Mouse (Mus musculus) c-Kit-positive CD71-positive TER-119-negative erythroid progenitor cells, embryonic 14.5 days (primary cell): ENCODE measurements at regions not wholly inside any gene's neighbourhood (a gene's known extent, or its start where the extent isn't known, plus 50 kb on each side); places are given as distances from the start of the nearest gene placed in this dataset.

Source experiments
- DNase-seq: peaks from one replicate; pipeline ENCODE4 v3.0.0-alpha.2; 2013; ENCODE audit warnings: low read depth

- no peak for DNase-seq
Measured at GRCm38 (mm10) chr12:26631111-26631794, 162.2 kb downstream of the Cmpk2 start.

GRCm38 (mm10) chr12:26621135-26621932 is 152.3 kb downstream of the Cmpk2 start:
- DNase-seq = no peak

- no peak for DNase-seq
Measured at GRCm38 (mm10) chr12:26620501-26621134, 151.6 kb downstream of the Cmpk2 start.

- no peak for DNase-seq
Measured at GRCm38 (mm10) chr12:26617969-26618368, 149.0 kb downstream of the Cmpk2 start.

- DNase-seq = no peak
Measured at GRCm38 (mm10) chr12:26613086-26613705, 144.2 kb downstream of the Cmpk2 start.

DNA sequence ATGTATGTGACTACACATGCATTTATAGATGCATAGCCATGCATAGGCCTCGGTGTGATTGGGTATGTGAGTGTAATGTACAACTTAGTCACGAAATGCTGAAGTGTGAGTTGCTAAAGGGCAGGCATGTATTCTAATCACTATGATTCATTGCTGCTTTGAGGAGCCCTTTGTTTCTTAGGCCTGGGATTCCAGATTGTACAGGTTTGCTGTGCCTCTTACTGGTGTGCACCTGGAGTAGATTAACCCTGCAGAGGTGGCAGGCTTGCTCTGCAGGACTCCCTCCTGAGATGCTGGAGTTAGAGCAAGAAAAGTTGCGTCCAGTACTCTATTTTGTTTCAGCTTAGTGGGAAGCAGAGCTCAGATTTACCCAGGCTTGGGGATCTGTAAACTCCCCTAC is 141.1 kb downstream of the Cmpk2 start:
- no peak for DNase-seq

DNA sequence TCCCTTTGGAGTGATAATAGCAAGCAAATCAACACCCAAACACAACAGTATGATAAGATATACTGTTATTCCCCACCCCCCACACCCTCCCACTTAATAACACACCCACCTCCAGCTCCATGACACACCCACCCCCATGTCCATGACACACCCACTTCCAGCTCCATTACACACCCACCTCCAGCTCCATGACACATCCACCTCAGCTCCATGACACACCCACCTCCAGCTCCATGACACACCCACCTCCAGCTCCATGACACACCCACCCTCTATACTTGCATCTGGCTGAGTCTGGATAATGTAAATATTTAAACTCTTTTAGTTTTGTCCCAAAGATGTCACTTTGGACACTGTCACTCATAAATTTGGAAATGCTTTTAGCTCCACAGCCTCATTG is 129.5 kb downstream of the Cmpk2 start:
- no peak for DNase-seq

DNA sequence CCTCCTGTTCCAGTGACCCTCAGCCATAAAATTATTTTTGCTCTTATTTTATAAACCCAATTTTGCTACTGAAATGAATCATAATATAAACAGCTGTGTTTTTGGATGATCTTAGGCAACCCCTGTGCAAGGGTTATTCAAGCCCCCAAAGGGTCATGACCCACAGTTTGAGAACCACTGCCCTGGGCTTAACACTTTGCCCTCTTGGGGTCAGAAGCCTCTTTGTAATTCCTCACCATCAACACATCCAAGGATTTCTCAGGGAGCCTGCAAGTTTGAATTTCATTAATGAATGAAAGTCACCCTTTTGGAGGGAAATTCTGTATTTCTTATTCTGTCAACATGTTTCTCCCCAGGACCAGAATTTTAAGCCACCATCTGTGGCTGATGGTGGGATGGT is 123.1 kb downstream of the Cmpk2 start:
- DNase-seq = no peak

GRCm38 (mm10) chr12:26589091-26589490 is 120.1 kb downstream of the Cmpk2 start:
- no peak for DNase-seq

DNA sequence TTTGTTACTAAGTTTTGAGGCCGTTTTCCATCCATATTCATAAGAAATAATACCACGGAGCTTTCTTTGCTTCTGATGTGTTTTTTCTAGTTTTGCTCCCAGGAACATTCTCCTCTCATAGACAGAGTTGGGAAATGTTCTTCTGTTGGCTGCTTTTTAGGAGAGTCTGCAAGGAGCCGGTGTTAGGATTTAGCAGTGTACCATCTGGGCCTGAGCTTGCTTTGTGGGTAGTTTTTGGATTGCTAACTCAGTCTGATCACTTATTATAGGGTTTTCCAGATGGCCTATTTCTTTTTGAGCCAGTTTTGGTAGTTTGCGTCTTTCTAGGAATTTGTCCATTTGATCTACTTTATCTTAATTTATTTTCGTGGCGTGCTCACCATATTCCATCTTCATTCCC is 108.4 kb downstream of the Cmpk2 start:
- no peak for DNase-seq

DNA sequence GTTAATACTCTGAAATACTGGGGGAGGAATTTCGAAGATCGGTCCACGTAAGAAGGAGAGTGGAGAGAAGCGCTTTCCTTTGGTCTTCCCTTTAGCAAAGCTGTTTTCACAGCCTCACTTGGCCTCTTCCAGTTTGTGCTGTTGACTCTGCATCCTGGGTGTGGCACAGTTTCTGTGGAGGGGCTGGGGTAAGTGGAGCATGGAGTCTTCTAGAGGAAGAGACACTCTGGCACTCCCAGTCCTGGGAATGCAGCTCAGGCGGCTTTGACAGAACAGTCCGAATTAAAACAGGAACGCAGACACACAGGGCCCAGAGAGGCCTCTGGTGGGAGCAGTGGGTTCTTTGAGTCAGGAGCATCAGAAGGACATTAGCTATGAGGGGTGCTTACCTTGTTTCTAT is 102.6 kb downstream of the Cmpk2 start:
- DNase-seq = no peak

DNA sequence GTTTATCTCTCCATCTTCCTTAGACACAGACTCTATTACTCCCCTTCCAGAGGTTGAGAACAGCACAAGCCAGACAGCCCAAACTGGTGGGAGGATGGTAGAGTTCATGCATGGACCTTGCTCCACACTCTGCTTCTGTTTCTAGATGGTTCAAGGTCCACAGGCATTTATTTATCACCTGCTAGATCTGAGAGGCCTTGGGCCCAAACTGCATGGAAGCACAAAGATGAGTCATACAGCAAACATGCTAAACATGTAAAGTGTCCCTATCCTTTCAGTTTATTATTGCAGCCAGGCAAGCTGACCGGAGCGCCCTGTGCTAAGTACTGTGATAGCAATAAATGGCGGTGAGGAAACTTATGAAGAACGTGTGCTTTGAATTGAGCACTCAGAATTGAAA is 98.4 kb downstream of the Cmpk2 start:
- DNase-seq = no peak

- DNase-seq = no peak
Measured at GRCm38 (mm10) chr12:26562858-26563257, 93.9 kb downstream of the Cmpk2 start.

- no peak for DNase-seq
Measured at GRCm38 (mm10) chr12:26559560-26559959, 90.6 kb downstream of the Cmpk2 start.

- DNase-seq = no peak
Measured at GRCm38 (mm10) chr12:26557411-26557810, 88.4 kb downstream of the Cmpk2 start.

- no peak for DNase-seq
Measured at GRCm38 (mm10) chr12:26551168-26551926, 82.3 kb downstream of the Cmpk2 start.

- DNase-seq = no peak
Measured at GRCm38 (mm10) chr12:26547466-26547865, 78.5 kb downstream of the Cmpk2 start.

- DNase-seq = no peak
Measured at GRCm38 (mm10) chr12:26546361-26546760, 77.4 kb downstream of the Cmpk2 start.

- DNase-seq = no peak
Measured at GRCm38 (mm10) chr12:26543463-26543862, 74.5 kb downstream of the Cmpk2 start.

DNA sequence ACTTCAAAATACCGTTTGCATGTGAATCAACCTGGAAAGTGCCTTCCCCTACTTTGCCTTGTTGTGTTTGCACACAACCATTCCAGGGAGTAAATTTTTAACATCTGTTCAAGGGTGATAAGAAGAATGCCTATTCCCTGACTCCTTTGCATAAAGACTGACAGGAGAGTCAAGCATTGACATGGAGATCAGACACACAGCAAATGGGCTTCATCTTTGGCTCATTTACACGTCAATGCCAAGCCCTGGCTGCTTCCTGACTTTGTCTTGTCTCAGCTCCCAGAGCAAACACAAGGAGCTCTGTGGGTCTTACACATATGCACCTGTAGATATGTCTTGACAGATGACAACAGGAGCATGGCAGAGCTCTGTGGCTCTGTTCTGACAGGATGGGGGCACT is 73.4 kb downstream of the Cmpk2 start:
- DNase-seq = no peak

- no peak for DNase-seq
Measured at GRCm38 (mm10) chr12:26535261-26535890, 66.4 kb downstream of the Cmpk2 start.
